Mouse (Mus musculus) small intestine, adult 2 months (tissue): ENCODE measurements around the gene Plgrkt.

Experiments
- CTCF ChIP-seq: fragments of 200-500 bp; IDR thresholded peaks from 2 replicates; pipeline ENCODE4 v1.5.1; 2012; ENCODE audit warnings: low read depth, mild to moderate bottlenecking, control low read depth, inconsistent platforms, low read length, moderate library complexity, mixed read lengths; ENCODE audit not compliant: insufficient replicate concordance, insufficient read length; ENCODE audit errors: extremely low read depth
- POLR2A ChIP-seq: fragments of 200-500 bp; IDR thresholded peaks from 2 replicates; pipeline ENCODE4 v1.6.1; 2012; ENCODE audit warnings: low read depth, mild to moderate bottlenecking, control low read depth, inconsistent platforms, low read length, moderate library complexity

DNA sequence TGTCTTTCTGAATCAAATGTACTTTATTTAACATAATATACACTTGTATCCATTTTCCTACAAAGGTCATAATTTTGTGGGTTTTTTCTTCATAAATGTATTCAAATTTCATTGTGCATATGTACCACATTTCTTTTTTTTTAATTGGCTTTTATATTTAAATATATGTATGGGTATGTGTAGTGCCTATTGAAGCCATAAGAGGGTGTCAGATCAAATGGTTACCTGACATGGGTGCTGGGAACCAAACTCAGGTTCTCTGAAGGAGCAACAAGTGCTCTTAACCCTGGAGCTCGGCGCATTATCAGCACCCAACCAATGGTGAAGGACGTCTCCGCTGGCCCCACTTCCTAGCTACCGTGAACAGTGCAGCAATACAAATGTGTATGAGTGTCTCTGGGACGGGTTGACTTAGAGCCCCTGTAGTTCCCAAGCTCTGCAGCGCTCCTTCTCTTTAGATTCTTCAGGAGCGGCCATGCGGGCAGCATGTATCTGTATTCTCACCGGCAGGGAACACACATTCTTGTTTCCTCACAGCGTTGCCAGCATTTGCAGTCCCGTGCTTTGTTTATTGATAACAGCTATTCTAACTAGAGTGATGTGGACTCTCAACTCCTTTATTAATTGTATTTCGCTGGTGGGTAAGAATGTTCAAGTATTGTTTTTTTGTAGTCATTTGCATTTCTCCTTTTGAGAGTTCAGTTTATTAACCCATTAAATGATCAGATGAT is 40.2 kb downstream of the Plgrkt start:
- TF ChIP-seq CTCF, result no peak
- no peak for TF ChIP-seq POLR2A
